Mouse (Mus musculus) adrenal gland, postnatal 25 days (tissue): ENCODE results near the gene Dnajc2. TPM values are rescaled to one million over a fixed set of nuclear protein-coding genes. Genes with fewer than 3 reads are reported as not detected.

Experiments used
- total RNA-seq: library from RNA; stranded (reverse); gene quantifications from 2 replicates; pipeline ENCODE4 v1.2.3, GENCODE M21; 2021

Dnajc2 gene
- total RNA-seq, 1 experiment from 2014 or later = 29.3 TPM

Other genes with a start within 250 kb of the Dnajc2 start
- 0.57 and 1.1 TPM in 2 replicates for gene Lrrc17, start 241.7 kb downstream of the Dnajc2 start, total RNA-seq
- not detected in 2 replicates for gene Fbxl13, start 139.6 kb downstream of the Dnajc2 start, total RNA-seq
- gene Armc10, start 139.4 kb downstream of the Dnajc2 start, total RNA-seq = 25.9 and 33.4 TPM in 2 replicates
- gene Napepld, start 83.9 kb downstream of the Dnajc2 start, total RNA-seq = 47.6 and 63.1 TPM in 2 replicates
- gene Pmpcb, start 48.1 kb downstream of the Dnajc2 start, total RNA-seq = 277 and 295 TPM in 2 replicates
- 149 and 157 TPM in 2 replicates for gene Psmc2, start within 50 bp of the Dnajc2 start, total RNA-seq
- not detected in 2 replicates for gene Slc26a5, start 80.4 kb upstream of the Dnajc2 start, total RNA-seq